ENCODE assay signal across 11 mouse cellular contexts in the genomic region with DNA sequence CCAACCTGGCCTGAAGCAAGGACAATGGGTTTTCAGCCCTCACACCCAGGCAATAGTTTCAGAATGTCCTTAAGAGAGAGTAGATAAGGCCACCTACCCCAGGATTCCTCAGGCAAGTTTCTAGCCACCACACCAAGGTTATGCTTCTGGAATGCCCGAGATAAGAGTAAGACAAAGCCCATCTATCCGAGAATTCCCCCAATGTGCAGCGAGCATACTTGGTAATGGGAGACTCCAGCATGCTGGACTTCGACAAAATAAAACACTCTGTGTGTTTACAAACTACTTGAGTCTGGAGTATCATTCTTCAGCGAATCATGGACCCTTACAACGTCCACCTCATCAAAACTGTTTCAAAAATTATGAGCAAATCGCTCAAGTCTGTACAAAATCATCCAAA. TPM values are rescaled to one million over a fixed set of nuclear protein-coding genes. Genes with fewer than 3 reads are reported as not detected.
A peak's percentile ranks its signal among the peaks of the same experiment; 100 is the strongest.
DNase-seq lines count a peak whose midpoint lies in the region; ATAC-seq and TF ChIP-seq lines count a peak whose summit lies in the region.
"Had no signal": no experiment of that assay in that cellular context is flagged by ENCODE, and none has a peak within 500 bp of the region (broad histone marks: within the 10 kb centered on the region; RNA-seq: fewer than 3 reads in every experiment).

No protein-coding gene starts in this region.

- ATAC-seq in hindbrain, embryonic 15.5 days (ENCODE audit: low FRiP score, low read depth): no peak
- ATAC-seq in midbrain, embryonic 15.5 days (replicated peaks): no peak

- H3K9me3 ChIP-seq in hindbrain, embryonic 15.5 days: no peaks in the 10 kb centered on the region
- H3K9me3 ChIP-seq in midbrain, embryonic 15.5 days: no peaks in the 10 kb centered on the region

- H3K9ac ChIP-seq in hindbrain, embryonic 15.5 days: no peak overlapping the region
- no peak overlapping the region for H3K9ac ChIP-seq in midbrain, embryonic 15.5 days

- H3K36me3 ChIP-seq in kidney, adult 2 months (ENCODE audit: control insufficient read depth, insufficient read depth, low read length): no peaks in the 10 kb centered on the region
- no peaks in the 10 kb centered on the region for H3K36me3 ChIP-seq in hindbrain, embryonic 15.5 days
- H3K36me3 ChIP-seq in midbrain, embryonic 15.5 days (replicated peaks): no peaks in the 10 kb centered on the region

- H3K4me3 ChIP-seq in kidney, adult 2 months (ENCODE audit: insufficient read depth, low read depth, low read length): no peak overlapping the region
- no peak overlapping the region for H3K4me3 ChIP-seq in hindbrain, embryonic 15.5 days
- H3K4me3 ChIP-seq in midbrain, embryonic 15.5 days: no peak overlapping the region

- H3K4me2 ChIP-seq in hindbrain, embryonic 15.5 days: peak overlapping the region; percentile 74; the same call in 1 of the 2 replicates
- H3K4me2 ChIP-seq in midbrain, embryonic 15.5 days: peak overlapping the region; percentile 63; the same call in 1 of the 2 replicates

- H3K4me1 ChIP-seq in kidney, adult 2 months (ENCODE audit: control insufficient read depth, insufficient read depth, low read length): peaks cover 11% of the 10 kb centered on the region
- H3K4me1 ChIP-seq in hindbrain, embryonic 15.5 days (replicated peaks): peaks cover 11% of the 10 kb centered on the region
- peaks cover 12% of the 10 kb centered on the region for H3K4me1 ChIP-seq in midbrain, embryonic 15.5 days

- TF ChIP-seq CTCF in kidney, adult 2 months (conservative IDR thresholded peaks at IDR 0.05; ENCODE audit: insufficient read depth, insufficient read length, low read depth, low read length): no peak

- TF ChIP-seq POLR2A in kidney, adult 2 months (IDR thresholded peaks at IDR 0.05; ENCODE audit: low read depth, low read length): no peak

- peak overlapping the region; percentile 16; the same call in 1 of the 2 replicates for H3K27ac ChIP-seq in kidney, adult 2 months (ENCODE audit: insufficient read depth, low read depth, low read length)
- no peak overlapping the region for H3K27ac ChIP-seq in hindbrain, embryonic 15.5 days (replicated peaks)
- H3K27ac ChIP-seq in midbrain, embryonic 15.5 days: no peak overlapping the region

- DNase-seq in kidney, adult 2 months: no peak
- DNase-seq in kidney, postnatal 36 days: no peak
- DNase-seq in c-Kit-positive CD71-positive TER-119-negative erythroid progenitor cells, embryonic 14.5 days (ENCODE audit: low read depth): peak; percentile 53
- no peak for DNase-seq in thymus, postnatal 0 days (ENCODE audit: low spot score)
- DNase-seq in right cerebral cortex, adult 2 months (ENCODE audit: low spot score in 2 of 2): no peak
- no peak for DNase-seq in gastrocnemius, postnatal 10 days
- DNase-seq: kidney, postnatal 4 days; retina, postnatal 1 day had no signal

- H3K27me3 ChIP-seq in kidney, adult 2 months (replicated peaks; ENCODE audit: control insufficient read depth, insufficient read depth, low read length): no peaks in the 10 kb centered on the region
- H3K27me3 ChIP-seq in hindbrain, embryonic 15.5 days: no peaks in the 10 kb centered on the region
- H3K27me3 ChIP-seq in midbrain, embryonic 15.5 days (replicated peaks): no peaks in the 10 kb centered on the region

- WGBS in kidney, adult 2 months: 74% methylated on average over 7 of the region's 7 CpGs
- 74% methylated on average over 7 of the region's 7 CpGs for WGBS in hindbrain, embryonic 15.5 days
- 74% methylated on average over 7 of the region's 7 CpGs for WGBS in midbrain, embryonic 15.5 days

RNA-seq across cellular contexts. Expression of a gene that starts 0.9 kb away (rescaled TPM):
- 43.3 and 46.3 TPM in 2 replicates for polyA plus RNA-seq in kidney, adult 2 months (2012; rRNA removed)
- 85.4 and 89.1 TPM in 2 replicates for polyA plus RNA-seq in hindbrain, embryonic 15.5 days (2015; fragmentation: Nextera tagmentation; extraction: Ambion mirVana)
- 61.9 and 65.0 TPM in 2 replicates for polyA plus RNA-seq in midbrain, embryonic 15.5 days (2015; fragmentation: Nextera tagmentation; extraction: Ambion mirVana)
- polyA plus RNA-seq in thymus, postnatal 0 days (2015; fragmentation: Nextera tagmentation; extraction: Ambion mirVana): 139 and 157 TPM in 2 replicates
- 10 to 100 TPM; 25.8 to 27.3 TPM for total RNA-seq in gastrocnemius, postnatal 10 days (2021)

RNA-seq across cellular contexts. Expression of a gene that starts 4.0 kb away (rescaled TPM):
- not detected in 2 replicates for polyA plus RNA-seq in kidney, adult 2 months (2012; rRNA removed)
- polyA plus RNA-seq in hindbrain, embryonic 15.5 days (2015; fragmentation: Nextera tagmentation; extraction: Ambion mirVana): not detected in 2 replicates
- polyA plus RNA-seq in midbrain, embryonic 15.5 days (2015; fragmentation: Nextera tagmentation; extraction: Ambion mirVana): not detected in 2 replicates
- not detected in 2 replicates for polyA plus RNA-seq in thymus, postnatal 0 days (2015; fragmentation: Nextera tagmentation; extraction: Ambion mirVana)
- not detected for total RNA-seq in gastrocnemius, postnatal 10 days (2021)
- polyA plus RNA-seq: embryonic facial prominence, embryonic 11.5 days had no signal

RNA-seq across cellular contexts. Expression of a gene that starts 28.3 kb away (rescaled TPM):
- not detected in 2 replicates for polyA plus RNA-seq in kidney, adult 2 months (2012; rRNA removed)
- polyA plus RNA-seq in hindbrain, embryonic 15.5 days (2015; fragmentation: Nextera tagmentation; extraction: Ambion mirVana): 0.72 TPM in 1 of 2 replicates, not detected in the other
- polyA plus RNA-seq in midbrain, embryonic 15.5 days (2015; fragmentation: Nextera tagmentation; extraction: Ambion mirVana): 0.76 TPM in 1 of 2 replicates, not detected in the other
- 0.86 and 1.0 TPM in 2 replicates for polyA plus RNA-seq in thymus, postnatal 0 days (2015; fragmentation: Nextera tagmentation; extraction: Ambion mirVana)
- not detected for total RNA-seq in gastrocnemius, postnatal 10 days (2021)
- polyA plus RNA-seq: embryonic facial prominence, embryonic 11.5 days had no signal
